Comparison of ENCODE assay signal across 9 mouse cellular contexts in genomic region chr2:27718191-27718590, GRCm38 (mm10). TPM values are rescaled to one million over a fixed set of nuclear protein-coding genes. Genes with fewer than 3 reads are reported as not detected.
DNase-seq lines count a peak whose midpoint lies in the region; ATAC-seq and TF ChIP-seq lines count a peak whose summit lies in the region.
"Had no signal": no experiment of that assay in that cellular context is flagged by ENCODE, and none has a peak within 500 bp of the region (broad histone marks: within the 10 kb centered on the region; RNA-seq: fewer than 3 reads in every experiment).

No protein-coding gene starts in this region.

- no peak overlapping the region for H3K27ac ChIP-seq in heart, embryonic 10.5 days
- H3K27ac ChIP-seq in small intestine, adult 2 months (ENCODE audit: insufficient read depth, low read depth, low read length) = 0 out of 2 replicates have a peak overlapping the region, but pooled peaks have one; percentile 24
- H3K27ac ChIP-seq: hindbrain, embryonic 15.5 days had no signal

- TF ChIP-seq POLR2A in small intestine, adult 2 months (IDR thresholded peaks at IDR 0.05; ENCODE audit: low read depth, low read length) = no peak

- H3K9me3 ChIP-seq in heart, embryonic 10.5 days = no peaks in the 10 kb centered on the region
- H3K9me3 ChIP-seq: hindbrain, embryonic 15.5 days had no signal

- H3K36me3 ChIP-seq in heart, embryonic 10.5 days = no peaks in the 10 kb centered on the region
- no peaks in the 10 kb centered on the region for H3K36me3 ChIP-seq in small intestine, adult 2 months (ENCODE audit: control insufficient read depth, insufficient read depth, low read length)
- H3K36me3 ChIP-seq: hindbrain, embryonic 15.5 days had no signal

- H3K4me1 ChIP-seq in heart, embryonic 10.5 days = peaks cover 83% of the 10 kb centered on the region
- peaks cover 71% of the 10 kb centered on the region for H3K4me1 ChIP-seq in small intestine, adult 2 months (ENCODE audit: control insufficient read depth, insufficient read depth, insufficient read length, low read length)

- H3K27me3 ChIP-seq in heart, embryonic 10.5 days (ENCODE audit: insufficient read depth, poor library complexity, severe bottlenecking) = peaks cover 33% of the 10 kb centered on the region; the same call in 1 of the 2 replicates
- H3K27me3 ChIP-seq in small intestine, adult 2 months (ENCODE audit: control insufficient read depth, insufficient read depth, low read length) = no peaks in the 10 kb centered on the region
- H3K27me3 ChIP-seq: hindbrain, embryonic 15.5 days had no signal

- peak; percentile 75 for DNase-seq in 3134 (ENCODE audit: extremely low read depth, insufficient read length, low spot score)
- DNase-seq in adrenal gland, postnatal 14 days = peak; percentile 91
- DNase-seq in heart, embryonic 10.5 days (ENCODE audit: low spot score) = no peak
- peak; percentile 94 to 95 for DNase-seq in kidney, postnatal 25 days
- DNase-seq in right cerebral cortex, postnatal 10 days (ENCODE audit: low spot score in 2 of 2) = no peak
- DNase-seq in embryo, embryonic 10.5 days (ENCODE audit: low spot score) = no peak

- H3K4me3 ChIP-seq in heart, embryonic 10.5 days = peak overlapping the region; percentile 4; the same call in 1 of the 2 replicates
- H3K4me3 ChIP-seq in small intestine, adult 2 months (ENCODE audit: low read depth, low read length) = no peak overlapping the region
- H3K4me3 ChIP-seq: hindbrain, embryonic 15.5 days had no signal

- TF ChIP-seq CTCF in small intestine, adult 2 months (IDR thresholded peaks at IDR 0.05; ENCODE audit: extremely low read depth, insufficient read length, insufficient replicate concordance, low read depth, low read length) = no peak

- ATAC-seq in erythroblast, adult 5-6 weeks (replicated peaks; ENCODE audit: low FRiP score, poor library complexity, severe bottlenecking) = no peak

RNA-seq across cellular contexts. Expression of gene Rxra, which starts 42.0 kb away (rescaled TPM):
- total RNA-seq in adrenal gland, postnatal 14 days (2021) = 46.5 and 62.1 TPM in 2 replicates
- 6.4 and 8.0 TPM in 2 replicates for polyA plus RNA-seq in heart, embryonic 10.5 days (2016; fragmentation: Nextera tagmentation; extraction: Ambion mirVana)
- 48.7 and 110 TPM in 2 replicates for polyA plus RNA-seq in small intestine, adult 2 months (2012; rRNA removed)
- total RNA-seq in erythroblast, adult 5-6 weeks (2015; ENCODE audit: low replicate concordance) = 1.9 and 3.1 TPM in 2 replicates
- 2.3 and 4.6 TPM in 2 replicates for total RNA-seq in erythroblast, adult 5-6 weeks (2017; ENCODE audit: low replicate concordance)

Comparison
In these comparisons a context has a peak if more than half of its experiments do, and no peak if none do; other contexts are left out.
1. DNase-seq: peak in 3134 (single experiment), adrenal gland, postnatal 14 days (single experiment) and kidney, postnatal 25 days (2 of 2); none in heart, embryonic 10.5 days (single experiment), right cerebral cortex, postnatal 10 days (0 of 2) and embryo, embryonic 10.5 days (single experiment).